Mouse (Mus musculus) midbrain, embryonic 13.5 days (tissue): Measurements from ENCODE around the gene Elavl3. TPM values are rescaled to one million over a fixed set of nuclear protein-coding genes. Genes with fewer than 3 reads are reported as not detected.
"Not testable (repeated sequence)": the region's sequence is repeated elsewhere in the genome, so short reads cannot be mapped to it uniquely, and the experiment has no call there.

Experiments used
- ATAC-seq: fragments of 200-750 bp; cut with Nextera tagmentation; 2 replicates; pipeline ENCODE4 v1.8.0; 2017; ENCODE audit warnings: mild to moderate bottlenecking, moderate TSS enrichment, moderate library complexity
- H3K27ac ChIP-seq: fragments of 300-500 bp; sonication (generic); 2 replicates; pipeline ENCODE4 v1.5.1; 2015; ENCODE audit warnings: inconsistent platforms, mild to moderate bottlenecking, moderate library complexity
- H3K27me3 ChIP-seq: fragments of 300-500 bp; sonication (generic); 2 replicates; pipeline ENCODE4 v1.6.1; 2015; ENCODE audit warnings: mild to moderate bottlenecking, inconsistent platforms
- H3K36me3 ChIP-seq: fragments of 300-500 bp; sonication (generic); 2 replicates; pipeline ENCODE4 v1.6.1; 2015; ENCODE audit warnings: mild to moderate bottlenecking, inconsistent platforms
- H3K4me1 ChIP-seq: fragments of 300-500 bp; sonication (generic); replicated peaks from 2 replicates; pipeline ENCODE4 v1.6.1; 2015; ENCODE audit warnings: inconsistent platforms
- H3K4me2 ChIP-seq: fragments of 300-500 bp; sonication (generic); replicated peaks from 2 replicates; pipeline ENCODE4 v1.6.1; 2015; ENCODE audit warnings: moderate library complexity, mild to moderate bottlenecking, inconsistent platforms
- H3K4me3 ChIP-seq: fragments of 300-500 bp; sonication (generic); replicated peaks from 2 replicates; pipeline ENCODE4 v1.5.1; 2015; ENCODE audit warnings: mild to moderate bottlenecking, inconsistent platforms
- H3K9ac ChIP-seq: fragments of 300-500 bp; sonication (generic); replicated peaks from 2 replicates; pipeline ENCODE4 v1.6.1; 2015; ENCODE audit warnings: mild to moderate bottlenecking, inconsistent platforms
- H3K9me3 ChIP-seq: fragments of 300-500 bp; sonication (generic); 2 replicates; pipeline ENCODE4 v1.6.1; 2016; ENCODE audit warnings: mild to moderate bottlenecking, inconsistent platforms
- WGBS: fragments of 180-500 bp; shearing (Covaris S2); methylation state at CpG from one replicate; pipeline ENCODE4 v1.1.7; 2015; 5-methylcytosine and 5-hydroxymethylcytosine counted together
- polyA plus RNA-seq: library from polyadenylated mRNA; unstranded; fragments of >200 nt; fragmentation: Nextera tagmentation; extraction: Ambion mirVana; gene quantifications from 2 replicates; pipeline ENCODE4 v1.2.1, GENCODE M21; 2015

Elavl3 gene
- polyA plus RNA-seq, 1 experiment from 2014 or later, result 89.4 TPM

GRCm38 (mm10) chr9:22076223-22076622, 24.4 kb upstream of the Elavl3 start:
- Histone ChIP-seq H3K4me1 (peaks cover 3% of the 10 kb centered on the region; the same call in 1 of the 2 replicates), H3K27ac (no peak overlapping the region), H3K4me2 (no peak overlapping the region), H3K4me3 (no peak overlapping the region), H3K27me3 (no peaks in the 10 kb centered on the region), H3K9ac (no peak overlapping the region), H3K36me3 (peaks cover 50% of the 10 kb centered on the region), H3K9me3 (no peaks in the 10 kb centered on the region)
- no peak for ATAC-seq
- 96% methylated on average over 23 of the region's 23 CpGs for WGBS

GRCm38 (mm10) chr9:22075778-22076177, 24.0 kb upstream of the Elavl3 start:
- not testable (repeated sequence) for ATAC-seq, H3K4me1 ChIP-seq, H3K27ac ChIP-seq, H3K4me3 ChIP-seq, H3K9me3 ChIP-seq, H3K27me3 ChIP-seq, H3K9ac ChIP-seq, H3K4me2 ChIP-seq
- 76% methylated on average over 5 of the region's 5 CpGs for WGBS
- peaks cover 50% of the 10 kb centered on the region for H3K36me3 ChIP-seq

- ATAC-seq, result no peak
- no peak overlapping the region for H3K27ac ChIP-seq
- WGBS, result 92% methylated on average over 4 of the region's 4 CpGs
Observed at GRCm38 (mm10) chr9:22072276-22072675, 20.5 kb upstream of the Elavl3 start.

DNA sequence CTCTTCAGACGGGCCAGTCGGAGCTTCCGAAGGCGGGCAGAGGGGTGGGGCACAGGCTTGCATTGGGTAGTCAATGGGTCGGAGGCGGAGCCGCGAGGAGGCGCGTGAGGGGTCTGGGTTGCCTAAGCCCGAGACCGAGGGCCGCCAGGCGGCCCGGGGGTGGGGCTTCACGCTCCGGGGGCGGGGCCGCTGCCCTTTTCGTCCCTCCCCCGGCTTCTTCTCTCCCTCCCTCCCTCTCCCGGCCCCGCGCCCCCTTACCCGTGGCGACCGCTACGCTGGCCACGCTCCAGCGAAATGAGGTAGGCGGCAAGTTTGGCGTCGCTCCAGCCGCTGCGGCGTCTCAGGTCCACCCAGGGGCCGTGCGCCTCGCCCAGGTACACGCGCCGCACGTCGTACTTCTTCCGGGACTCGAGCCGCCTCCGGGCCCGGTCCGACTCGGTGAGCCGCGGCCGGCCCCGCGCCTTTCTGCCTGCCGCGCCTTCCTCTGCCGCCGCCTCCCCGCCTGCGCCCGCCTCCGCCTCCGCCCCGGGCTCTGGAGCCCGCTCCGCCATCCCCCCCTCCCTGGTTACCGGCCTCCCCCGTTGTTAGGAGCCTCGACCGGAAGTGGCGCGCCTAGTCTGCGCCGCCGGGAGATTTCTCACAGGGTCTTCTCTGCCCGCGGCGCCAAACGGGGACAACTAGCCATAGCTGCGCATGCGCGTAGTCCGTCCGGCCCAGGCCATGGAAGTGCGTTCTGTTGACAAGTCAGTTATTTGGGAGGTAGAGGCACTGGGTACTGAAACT, 19.2 kb upstream of the Elavl3 start, which contains the start of the genes Gm49318 and Zfp653:
Gene Gm49318 (minus strand): TSS at position 469 of the 783 bp plus-strand sequence.
Gene Zfp653 (minus strand): TSS at position 586 of the 783 bp plus-strand sequence.
- Histone ChIP-seq H3K4me2 (peak within 1 kb of the TSS; percentile 61), H3K36me3 (peaks cover 50% of the 10 kb centered on the region), H3K9ac (peak within 1 kb of the TSS; percentile 91), H3K27ac (peak within 1 kb of the TSS; percentile 96), H3K4me1 (peaks cover 17% of the 10 kb centered on the region), H3K27me3 (no peaks in the 10 kb centered on the region), H3K9me3 (no peaks in the 10 kb centered on the region), H3K4me3 (peak within 1 kb of the TSS; percentile 82)
- peak; percentile 98 for ATAC-seq
- under 1% methylated on average over 78 of the region's 87 CpGs for whole genome bisulfite sequencing

More at GRCm38 (mm10) chr9:22072276-22072675, 20.5 kb upstream of the Elavl3 start:
- Histone ChIP-seq H3K4me2 (no peak overlapping the region; the same call in 1 of the 2 replicates), H3K27me3 (no peaks in the 10 kb centered on the region), H3K4me3 (no peak overlapping the region), H3K9me3 (no peaks in the 10 kb centered on the region), H3K4me1 (peaks cover 17% of the 10 kb centered on the region), H3K36me3 (peaks cover 46% of the 10 kb centered on the region), H3K9ac (no peak overlapping the region)

- no peaks in the 10 kb centered on the region for H3K27me3 ChIP-seq
- ATAC-seq, result no peak; the same call in 1 of the 2 replicates
- H3K4me2 ChIP-seq, result peak overlapping the region; percentile 61
- peak overlapping the region; percentile 96; the same call in 1 of the 2 replicates for H3K27ac ChIP-seq
- peak overlapping the region; percentile 91 for H3K9ac ChIP-seq
- peak overlapping the region; percentile 82 for H3K4me3 ChIP-seq
- H3K4me1 ChIP-seq, result peaks cover 17% of the 10 kb centered on the region
- peaks cover 58% of the 10 kb centered on the region for H3K36me3 ChIP-seq
- no peaks in the 10 kb centered on the region for H3K9me3 ChIP-seq
- 65% methylated on average over 4 of the region's 4 CpGs for WGBS
Observed at GRCm38 (mm10) chr9:22069881-22070553, 18.2 kb upstream of the Elavl3 start.

GRCm38 (mm10) chr9:22067195-22067594, 15.4 kb upstream of the Elavl3 start:
- 86% methylated on average over 5 of the region's 5 CpGs for WGBS
- Histone ChIP-seq H3K4me1 (peaks cover 17% of the 10 kb centered on the region), H3K27ac (no peak overlapping the region), H3K36me3 (peaks cover 59% of the 10 kb centered on the region), H3K9me3 (no peaks in the 10 kb centered on the region), H3K9ac (no peak overlapping the region; the same call in 1 of the 2 replicates), H3K27me3 (no peaks in the 10 kb centered on the region), H3K4me3 (no peak overlapping the region), H3K4me2 (no peak overlapping the region)
- no peak for ATAC-seq

- H3K9ac ChIP-seq, result no peak overlapping the region; the same call in 1 of the 2 replicates
- H3K4me1 ChIP-seq, result peaks cover 14% of the 10 kb centered on the region
- no peak for ATAC-seq
- H3K27ac ChIP-seq, result no peak overlapping the region
- no peak overlapping the region for H3K4me3 ChIP-seq
- 77% methylated on average over 3 of the region's 3 CpGs for WGBS
- peaks cover 67% of the 10 kb centered on the region for H3K36me3 ChIP-seq
- H3K27me3 ChIP-seq, result no peaks in the 10 kb centered on the region
- H3K9me3 ChIP-seq, result no peaks in the 10 kb centered on the region
- no peak overlapping the region for H3K4me2 ChIP-seq
Observed at GRCm38 (mm10) chr9:22066433-22066832, 14.6 kb upstream of the Elavl3 start.

- peaks cover 73% of the 10 kb centered on the region for H3K36me3 ChIP-seq
- H3K9me3 ChIP-seq, result no peaks in the 10 kb centered on the region
- peaks cover 14% of the 10 kb centered on the region for H3K4me1 ChIP-seq
- no peak overlapping the region for H3K4me3 ChIP-seq
- no peak overlapping the region for H3K4me2 ChIP-seq
- no peak overlapping the region for H3K9ac ChIP-seq
- ATAC-seq, result no peak
- no peak overlapping the region for H3K27ac ChIP-seq
- 98% methylated on average over 11 of the region's 11 CpGs for WGBS
- H3K27me3 ChIP-seq, result no peaks in the 10 kb centered on the region
Observed at GRCm38 (mm10) chr9:22065642-22066041, 13.8 kb upstream of the Elavl3 start.

DNA sequence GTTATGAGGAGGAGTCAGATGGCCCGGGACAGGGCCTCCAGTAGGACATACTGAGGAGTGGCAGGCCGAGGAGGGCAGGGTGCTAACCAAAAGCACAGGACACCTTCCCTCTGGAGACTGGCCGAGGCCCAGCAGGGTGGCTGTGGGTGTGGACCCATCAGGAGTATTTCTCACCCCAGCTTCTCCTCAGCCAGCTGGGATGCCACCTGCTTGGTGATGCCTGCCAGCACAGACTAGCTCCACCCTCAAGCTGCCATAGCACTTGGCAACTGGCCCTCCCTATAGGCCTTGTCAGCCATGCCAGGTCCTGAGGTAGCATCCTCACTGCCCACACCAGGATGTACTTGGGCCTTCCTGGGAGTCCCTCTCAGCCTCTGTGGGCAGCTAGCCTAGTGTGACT, 12.5 kb upstream of the Elavl3 start:
- no peak overlapping the region for H3K4me2 ChIP-seq
- H3K4me3 ChIP-seq, result no peak overlapping the region
- H3K9ac ChIP-seq, result no peak overlapping the region
- H3K27ac ChIP-seq, result no peak overlapping the region
- no peaks in the 10 kb centered on the region for H3K9me3 ChIP-seq
- H3K36me3 ChIP-seq, result peaks cover 81% of the 10 kb centered on the region
- peaks cover 1% of the 10 kb centered on the region; the same call in 1 of the 2 replicates for H3K4me1 ChIP-seq
- no peak for ATAC-seq
- 89% methylated on average over 3 of the region's 3 CpGs for WGBS
- H3K27me3 ChIP-seq, result no peaks in the 10 kb centered on the region

- H3K27me3 ChIP-seq, result no peaks in the 10 kb centered on the region
- H3K27ac ChIP-seq, result no peak overlapping the region
- H3K4me2 ChIP-seq, result no peak overlapping the region
- peaks cover 86% of the 10 kb centered on the region for H3K36me3 ChIP-seq
- no peak for ATAC-seq
- H3K4me1 ChIP-seq, result no peaks in the 10 kb centered on the region
- H3K9me3 ChIP-seq, result no peaks in the 10 kb centered on the region
- 89% methylated on average over 2 of the region's 2 CpGs for whole genome bisulfite sequencing
- H3K9ac ChIP-seq, result no peak overlapping the region
- H3K4me3 ChIP-seq, result no peak overlapping the region
Observed at GRCm38 (mm10) chr9:22061339-22061738, 9.5 kb upstream of the Elavl3 start.

DNA sequence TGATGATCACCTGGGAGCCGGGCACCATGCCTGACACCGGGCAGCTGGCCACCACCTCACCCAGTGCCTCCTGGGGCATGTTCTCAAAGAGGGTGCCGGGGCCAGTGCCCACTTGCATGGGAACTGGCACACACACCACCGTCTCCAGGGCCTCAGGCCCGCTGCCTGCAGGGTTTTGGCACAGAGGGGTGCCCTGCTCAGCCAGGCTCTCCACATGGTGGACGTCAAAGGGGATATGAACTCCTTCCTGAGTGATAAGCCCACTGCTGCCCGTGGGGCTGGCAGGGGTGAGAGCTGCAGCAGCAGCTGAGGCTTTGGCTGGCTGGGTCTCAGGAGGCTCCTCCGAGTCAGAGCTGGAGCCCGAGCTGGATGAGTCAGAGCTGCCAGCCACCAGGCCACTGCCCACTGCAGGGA, 6.2 kb upstream of the Elavl3 start:
- Histone ChIP-seq H3K36me3 (peaks cover 53% of the 10 kb centered on the region), H3K4me3 (no peak overlapping the region), H3K27me3 (peaks cover 2% of the 10 kb centered on the region; the same call in 1 of the 2 replicates), H3K9me3 (no peaks in the 10 kb centered on the region), H3K4me1 (peaks cover 7% of the 10 kb centered on the region), H3K4me2 (no peak overlapping the region), H3K27ac (no peak overlapping the region), H3K9ac (no peak overlapping the region)
- WGBS, result 85% methylated on average over 9 of the region's 9 CpGs
- ATAC-seq, result no peak

DNA sequence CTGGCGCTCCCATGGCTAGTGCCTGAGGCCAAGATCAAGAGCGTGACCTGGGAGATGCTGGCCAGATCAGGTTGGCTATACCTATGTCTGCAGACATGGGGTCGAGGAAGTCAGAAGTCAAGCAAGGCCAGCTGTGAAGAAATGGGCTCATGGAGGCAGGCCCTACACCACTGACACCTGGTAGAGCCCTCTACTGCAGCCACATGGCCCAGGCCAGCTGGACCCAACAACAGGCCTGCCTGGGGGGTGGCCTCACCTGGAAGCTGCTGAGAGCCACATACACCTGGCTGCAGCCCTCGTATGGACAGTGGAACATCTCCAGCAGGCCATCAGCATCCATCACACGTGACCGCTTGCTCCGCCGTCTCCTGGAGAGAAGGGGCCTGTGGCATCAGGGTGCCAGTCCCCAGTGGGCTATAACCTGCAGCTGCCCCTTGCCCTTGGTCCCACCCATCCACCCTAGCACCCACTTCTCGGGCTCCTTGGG, 5.3 kb upstream of the Elavl3 start:
- H3K9ac ChIP-seq, result no peak overlapping the region
- no peak overlapping the region for H3K4me2 ChIP-seq
- peaks cover 10% of the 10 kb centered on the region for H3K4me1 ChIP-seq
- peaks cover 45% of the 10 kb centered on the region for H3K36me3 ChIP-seq
- peaks cover 7% of the 10 kb centered on the region; the same call in 1 of the 2 replicates for H3K27me3 ChIP-seq
- no peak overlapping the region for H3K27ac ChIP-seq
- H3K9me3 ChIP-seq, result no peaks in the 10 kb centered on the region
- H3K4me3 ChIP-seq, result no peak overlapping the region
- no peak for ATAC-seq
- WGBS, result 94% methylated on average over 9 of the region's 9 CpGs
